Mouse (Mus musculus): ENCODE data around the gene Irx6. TPM values are rescaled to one million over a fixed set of nuclear protein-coding genes. Genes with fewer than 3 reads are reported as not detected.

Irx6 gene
- total RNA-seq, 2 experiments from 2014 or later: not detected

GRCm38 (mm10) chr8:92718057-92718456 is 44.0 kb downstream of the Irx6 start:
- no peak for ATAC-seq (replicated peaks; ENCODE audit: low FRiP score, low TSS enrichment, poor library complexity, severe bottlenecking)

GRCm38 (mm10) chr8:92721266-92721935 is 47.3 kb downstream of the Irx6 start:
- ATAC-seq (replicated peaks; ENCODE audit: low FRiP score, low TSS enrichment, poor library complexity, severe bottlenecking): no peak

GRCm38 (mm10) chr8:92721936-92722321 is 47.8 kb downstream of the Irx6 start:
- ATAC-seq (replicated peaks; ENCODE audit: low FRiP score, low TSS enrichment, poor library complexity, severe bottlenecking): no peak

GRCm38 (mm10) chr8:92723320-92723719 is 49.2 kb downstream of the Irx6 start:
- no peak for ATAC-seq (replicated peaks; ENCODE audit: low FRiP score, low TSS enrichment, poor library complexity, severe bottlenecking)

GRCm38 (mm10) chr8:92723947-92724346 is 49.9 kb downstream of the Irx6 start:
- ATAC-seq (replicated peaks; ENCODE audit: low FRiP score, low TSS enrichment, poor library complexity, severe bottlenecking): no peak

- ATAC-seq (replicated peaks; ENCODE audit: low FRiP score, low TSS enrichment, poor library complexity, severe bottlenecking): no peak
Observed at GRCm38 (mm10) chr8:92724359-92724758, 50.3 kb downstream of the Irx6 start.

Other genes with a start within 250 kb of the Irx6 start
- not detected in 2 replicates for gene Mmp2, start 153.0 kb downstream of the Irx6 start, total RNA-seq (2014; fragmentation: Nextera tagmentation)
- 3.1 TPM in 1 of 2 replicates, not detected in the other for gene Mmp2, start 153.0 kb downstream of the Irx6 start, total RNA-seq (2017)
- gene Lpcat2, start 181.1 kb downstream of the Irx6 start, total RNA-seq (2014; fragmentation: Nextera tagmentation): 0.42 and 1.4 TPM in 2 replicates
- gene Lpcat2, start 181.1 kb downstream of the Irx6 start, total RNA-seq (2017): 3.6 and 4.6 TPM in 2 replicates
- gene Capns2, start 227.1 kb downstream of the Irx6 start, total RNA-seq (2014; fragmentation: Nextera tagmentation): not detected in 2 replicates
- gene Capns2, start 227.1 kb downstream of the Irx6 start, total RNA-seq (2017): not detected in 2 replicates

Data from megakaryocyte-erythroid progenitor cell, adult 5-6 weeks (primary cell).